28 mouse cellular contexts compared by ENCODE assay signal in genomic region chr19:44127729-44128497, GRCm38 (mm10). TPM values are rescaled to one million over a fixed set of nuclear protein-coding genes. Genes with fewer than 3 reads are reported as not detected.
DNase-seq lines count a peak whose midpoint lies in the region; ATAC-seq and TF ChIP-seq lines count a peak whose summit lies in the region.
"Had no signal": no experiment of that assay in that cellular context is flagged by ENCODE, and none has a peak within 500 bp of the region (broad histone marks: within the 10 kb centered on the region; RNA-seq: fewer than 3 reads in every experiment).

No protein-coding gene starts in this region.

- no peak for TF ChIP-seq POLR2A in liver, adult 2 months (IDR thresholded peaks at IDR 0.05; ENCODE audit: extremely low read depth, insufficient read depth, low read length)

- H3K4me1 ChIP-seq in liver, adult 2 months (ENCODE audit: control insufficient read depth, insufficient read depth, low read length) = peaks cover 9% of the 10 kb centered on the region
- no peaks in the 10 kb centered on the region for H3K4me1 ChIP-seq in liver, postnatal 0 days (ENCODE audit: insufficient read depth)
- 0 out of 2 replicates have a peak, but pooled peaks cover 1% of the 10 kb centered on the region for H3K4me1 ChIP-seq in liver, embryonic 12.5 days
- no peaks in the 10 kb centered on the region for H3K4me1 ChIP-seq in intestine, embryonic 16.5 days (ENCODE audit: control insufficient read depth, insufficient read depth, low read length)
- H3K4me1 ChIP-seq in forebrain, embryonic 15.5 days = no peaks in the 10 kb centered on the region
- H3K4me1 ChIP-seq: embryonic facial prominence, embryonic 13.5 days; embryonic facial prominence, embryonic 15.5 days; forebrain, embryonic 10.5 days; forebrain, embryonic 12.5 days had no signal

- peaks cover 3% of the 10 kb centered on the region; the same call in 1 of the 2 replicates for H3K79me2 ChIP-seq in liver, adult 2 months (ENCODE audit: control insufficient read depth, insufficient read depth, low read length)

- WGBS in liver, adult 2 months = 39% methylated on average over 10 of the region's 10 CpGs
- WGBS in liver, postnatal 0 days (ENCODE audit: insufficient replicate concordance) = 72% methylated on average over 10 of the region's 10 CpGs
- WGBS in liver, embryonic 12.5 days (ENCODE audit: insufficient replicate concordance) = 85% methylated on average over 10 of the region's 10 CpGs
- WGBS in intestine, embryonic 16.5 days = 71% methylated on average over 10 of the region's 10 CpGs
- 95% methylated on average over 10 of the region's 10 CpGs for WGBS in forebrain, embryonic 15.5 days

- H3K9me3 ChIP-seq in liver, postnatal 0 days (ENCODE audit: low read length) = no peaks in the 10 kb centered on the region
- no peaks in the 10 kb centered on the region for H3K9me3 ChIP-seq in liver, embryonic 12.5 days (replicated peaks)
- no peaks in the 10 kb centered on the region for H3K9me3 ChIP-seq in intestine, embryonic 16.5 days (ENCODE audit: control insufficient read depth, low read length)
- no peaks in the 10 kb centered on the region for H3K9me3 ChIP-seq in forebrain, embryonic 15.5 days
- H3K9me3 ChIP-seq: embryonic facial prominence, embryonic 13.5 days; embryonic facial prominence, embryonic 15.5 days; forebrain, embryonic 10.5 days; forebrain, embryonic 12.5 days; G1E had no signal

- TF ChIP-seq CTCF in liver, adult 2 months (IDR thresholded peaks at IDR 0.05; ENCODE audit: low read depth, low read length) = no peak
- no peak for TF ChIP-seq CTCF in liver, postnatal 0 days (IDR thresholded peaks at IDR 0.05; ENCODE audit: low read depth)

- TF ChIP-seq EP300 in liver, postnatal 0 days (IDR thresholded peaks at IDR 0.05; ENCODE audit: low read depth) = no peak

- peak; percentile 77 for ATAC-seq in liver, postnatal 0 days
- no peak for ATAC-seq in liver, embryonic 12.5 days
- ATAC-seq in intestine, embryonic 16.5 days = peak; percentile 82
- no peak for ATAC-seq in forebrain, embryonic 15.5 days (replicated peaks)
- ATAC-seq: activated CD4-positive, CD25-positive, alpha-beta regulatory T cell, adult 4 months; CD4-positive, CD25-positive, alpha-beta regulatory T cell, adult 4 months; forebrain, embryonic 14.5 days; Patski had no signal

- H3K9ac ChIP-seq in liver, adult 2 months (ENCODE audit: low read depth, low read length) = peak overlapping the region; percentile 5
- H3K9ac ChIP-seq in liver, postnatal 0 days (replicated peaks) = no peak overlapping the region
- H3K9ac ChIP-seq in liver, embryonic 12.5 days = no peak overlapping the region
- no peak overlapping the region for H3K9ac ChIP-seq in intestine, embryonic 16.5 days (ENCODE audit: low read depth, low read length)
- H3K9ac ChIP-seq in forebrain, embryonic 15.5 days (replicated peaks) = no peak overlapping the region
- H3K9ac ChIP-seq: embryonic facial prominence, embryonic 13.5 days; embryonic facial prominence, embryonic 15.5 days; forebrain, embryonic 12.5 days had no signal

- H3K4me2 ChIP-seq in liver, postnatal 0 days (ENCODE audit: low read depth, low read length) = no peak overlapping the region
- H3K4me2 ChIP-seq in liver, embryonic 12.5 days = no peak overlapping the region
- H3K4me2 ChIP-seq in intestine, embryonic 16.5 days (ENCODE audit: low read depth, low read length) = no peak overlapping the region
- no peak overlapping the region for H3K4me2 ChIP-seq in forebrain, embryonic 15.5 days (replicated peaks)
- H3K4me2 ChIP-seq: embryonic facial prominence, embryonic 13.5 days; embryonic facial prominence, embryonic 15.5 days; forebrain, embryonic 12.5 days had no signal

- H3K36me3 ChIP-seq in liver, adult 2 months (ENCODE audit: control insufficient read depth, insufficient read depth, low read length) = peaks cover 49% of the 10 kb centered on the region
- H3K36me3 ChIP-seq in liver, postnatal 0 days (replicated peaks; ENCODE audit: insufficient read depth, low read length) = peaks cover 64% of the 10 kb centered on the region
- H3K36me3 ChIP-seq in liver, embryonic 12.5 days = peaks cover 96% of the 10 kb centered on the region
- H3K36me3 ChIP-seq in intestine, embryonic 16.5 days (ENCODE audit: control insufficient read depth, insufficient read depth, low read length) = peaks cover 22% of the 10 kb centered on the region
- H3K36me3 ChIP-seq in forebrain, embryonic 15.5 days = peaks cover 74% of the 10 kb centered on the region

- no peak overlapping the region for H3K4me3 ChIP-seq in liver, adult 2 months (ENCODE audit: insufficient read depth, low read depth, low read length)
- H3K4me3 ChIP-seq in liver, postnatal 0 days (ENCODE audit: low read depth, low read length) = no peak overlapping the region
- no peak overlapping the region for H3K4me3 ChIP-seq in liver, embryonic 12.5 days
- no peak overlapping the region for H3K4me3 ChIP-seq in intestine, embryonic 16.5 days (ENCODE audit: low read length)
- H3K4me3 ChIP-seq in forebrain, embryonic 15.5 days = no peak overlapping the region
- H3K4me3 ChIP-seq: embryonic facial prominence, embryonic 13.5 days; embryonic facial prominence, embryonic 15.5 days; erythroblast, embryonic 14.5 days; forebrain, embryonic 10.5 days; forebrain, embryonic 12.5 days had no signal

- no peaks in the 10 kb centered on the region for H3K27me3 ChIP-seq in liver, adult 2 months (ENCODE audit: control insufficient read depth, insufficient read depth, low read length)
- no peaks in the 10 kb centered on the region for H3K27me3 ChIP-seq in liver, postnatal 0 days (ENCODE audit: insufficient read depth, low read length)
- no peaks in the 10 kb centered on the region for H3K27me3 ChIP-seq in liver, embryonic 12.5 days (replicated peaks)
- H3K27me3 ChIP-seq in intestine, embryonic 16.5 days (replicated peaks; ENCODE audit: control insufficient read depth, insufficient read depth, low read length) = no peaks in the 10 kb centered on the region
- H3K27me3 ChIP-seq in forebrain, embryonic 15.5 days = no peaks in the 10 kb centered on the region
- H3K27me3 ChIP-seq: CH12.LX; embryonic facial prominence, embryonic 13.5 days; embryonic facial prominence, embryonic 15.5 days; forebrain, embryonic 12.5 days; Patski had no signal

- no peak for DNase-seq in liver, adult 2 months (ENCODE audit: extremely low read depth, low read depth, low spot score)
- no peak for DNase-seq in liver
- DNase-seq in liver, postnatal 0 days = no peak
- no peak for DNase-seq in adrenal gland, adult 8-10 months
- DNase-seq: adrenal gland, postnatal 10 days; adrenal gland, postnatal 25 days; B cell, adult 2 months; cerebellum, adult 11 months; cerebellum, adult 18-20 months; cerebellum, adult 8-10 months; cerebellum, adult 9-11 months; cerebellum, postnatal 14 days; cerebellum, postnatal 36 days; embryo, embryonic 11 days had no signal

- peak overlapping the region; percentile 76 for H3K27ac ChIP-seq in liver, adult 2 months (replicated peaks; ENCODE audit: insufficient read depth, low read depth, low read length)
- H3K27ac ChIP-seq in liver, postnatal 0 days (ENCODE audit: low read depth) = peak overlapping the region; percentile 62
- H3K27ac ChIP-seq in liver, embryonic 12.5 days = no peak overlapping the region
- peak overlapping the region; percentile 48; the same call in 1 of the 2 replicates for H3K27ac ChIP-seq in intestine, embryonic 16.5 days (ENCODE audit: low read length)
- no peak overlapping the region for H3K27ac ChIP-seq in forebrain, embryonic 15.5 days (replicated peaks)
- H3K27ac ChIP-seq: embryonic facial prominence, embryonic 13.5 days; embryonic facial prominence, embryonic 15.5 days; forebrain, embryonic 10.5 days; forebrain, embryonic 12.5 days had no signal

RNA-seq across cellular contexts. Expression of gene Cwf19l1, which starts 7.8 kb away (rescaled TPM):
- total RNA-seq in liver, adult 2 months (2014; rRNA removed) = 12.4 and 14.1 TPM in 2 replicates
- 10.8 and 12.0 TPM in 2 replicates for polyA plus RNA-seq in liver, adult 2 months (2012; rRNA removed)
- polyA plus RNA-seq in liver, postnatal 0 days (2015; fragmentation: Nextera tagmentation; extraction: Ambion mirVana) = 12.3 and 12.6 TPM in 2 replicates
- polyA plus RNA-seq in liver, embryonic 12.5 days (2016; fragmentation: Nextera tagmentation; extraction: Ambion mirVana) = 25.3 and 26.3 TPM in 2 replicates
- polyA plus RNA-seq in intestine, embryonic 16.5 days (2015; fragmentation: Nextera tagmentation; extraction: Ambion mirVana) = 27.3 and 28.2 TPM in 2 replicates
- 36.2 and 37.2 TPM in 2 replicates for polyA plus RNA-seq in forebrain, embryonic 15.5 days (2015; fragmentation: Nextera tagmentation; extraction: Ambion mirVana)
- total RNA-seq in adrenal gland, adult 8-10 months (2022) = 10 to 100 TPM; 24.0 to 35.8 (median 30.0) TPM

RNA-seq across cellular contexts. Expression of gene Bloc1s2, which starts 18.3 kb away (rescaled TPM):
- 16.6 and 17.9 TPM in 2 replicates for total RNA-seq in liver, adult 2 months (2014; rRNA removed)
- polyA plus RNA-seq in liver, adult 2 months (2012; rRNA removed) = 25.4 and 26.2 TPM in 2 replicates
- polyA plus RNA-seq in liver, postnatal 0 days (2015; fragmentation: Nextera tagmentation; extraction: Ambion mirVana) = 31.6 and 33.2 TPM in 2 replicates
- 54.7 and 61.6 TPM in 2 replicates for polyA plus RNA-seq in liver, embryonic 12.5 days (2016; fragmentation: Nextera tagmentation; extraction: Ambion mirVana)
- 84.5 and 90.9 TPM in 2 replicates for polyA plus RNA-seq in intestine, embryonic 16.5 days (2015; fragmentation: Nextera tagmentation; extraction: Ambion mirVana)
- 145 and 149 TPM in 2 replicates for polyA plus RNA-seq in forebrain, embryonic 15.5 days (2015; fragmentation: Nextera tagmentation; extraction: Ambion mirVana)
- 10 to 100 TPM; 35.7 to 40.9 (median 39.5) TPM for total RNA-seq in adrenal gland, adult 8-10 months (2022)

RNA-seq across cellular contexts. Expression of gene Chuk, which starts 20.6 kb away (rescaled TPM):
- 104 and 129 TPM in 2 replicates for total RNA-seq in liver, adult 2 months (2014; rRNA removed)
- polyA plus RNA-seq in liver, adult 2 months (2012; rRNA removed) = 28.7 and 34.7 TPM in 2 replicates
- 27.7 and 29.6 TPM in 2 replicates for polyA plus RNA-seq in liver, postnatal 0 days (2015; fragmentation: Nextera tagmentation; extraction: Ambion mirVana)
- 30.5 and 30.8 TPM in 2 replicates for polyA plus RNA-seq in liver, embryonic 12.5 days (2016; fragmentation: Nextera tagmentation; extraction: Ambion mirVana)
- 40.0 and 40.2 TPM in 2 replicates for polyA plus RNA-seq in intestine, embryonic 16.5 days (2015; fragmentation: Nextera tagmentation; extraction: Ambion mirVana)
- polyA plus RNA-seq in forebrain, embryonic 15.5 days (2015; fragmentation: Nextera tagmentation; extraction: Ambion mirVana) = 66.0 and 67.5 TPM in 2 replicates
- total RNA-seq in adrenal gland, adult 8-10 months (2022) = 100 to 1,000 TPM in 2 of 4 experiments, 10 to 100 TPM in 2; 74.5 to 111 (median 93.4) TPM

RNA-seq across cellular contexts. Expression of gene Erlin1, which starts 58.3 kb away (rescaled TPM):
- 27.8 and 44.2 TPM in 2 replicates for total RNA-seq in liver, adult 2 months (2014; rRNA removed)
- polyA plus RNA-seq in liver, adult 2 months (2012; rRNA removed) = 14.2 and 19.0 TPM in 2 replicates
- polyA plus RNA-seq in liver, postnatal 0 days (2015; fragmentation: Nextera tagmentation; extraction: Ambion mirVana) = 13.8 and 14.1 TPM in 2 replicates
- polyA plus RNA-seq in liver, embryonic 12.5 days (2016; fragmentation: Nextera tagmentation; extraction: Ambion mirVana) = 17.9 and 19.0 TPM in 2 replicates
- polyA plus RNA-seq in intestine, embryonic 16.5 days (2015; fragmentation: Nextera tagmentation; extraction: Ambion mirVana) = 43.9 and 45.3 TPM in 2 replicates
- 18.8 and 20.0 TPM in 2 replicates for polyA plus RNA-seq in forebrain, embryonic 15.5 days (2015; fragmentation: Nextera tagmentation; extraction: Ambion mirVana)
- total RNA-seq in adrenal gland, adult 8-10 months (2022) = 10 to 100 TPM; 18.5 to 34.0 (median 26.5) TPM

Comparison
In these comparisons a context has a peak if more than half of its experiments do, and no peak if none do; other contexts are left out.
1. H3K27ac ChIP-seq: peak in liver, adult 2 months (single experiment), liver, postnatal 0 days (single experiment) and intestine, embryonic 16.5 days (single experiment); none in liver, embryonic 12.5 days (single experiment) and forebrain, embryonic 15.5 days (single experiment).
2. ATAC-seq: peak in liver, postnatal 0 days (single experiment) and intestine, embryonic 16.5 days (single experiment); none in liver, embryonic 12.5 days (single experiment) and forebrain, embryonic 15.5 days (single experiment).